Mouse (Mus musculus) gastrocnemius, postnatal 25 days (tissue): Measurements from ENCODE around the gene Hoxb5. TPM values are rescaled to one million over a fixed set of nuclear protein-coding genes. Genes with fewer than 3 reads are reported as not detected.

ENCODE experiments used
- DNase-seq: peaks from one replicate; pipeline ENCODE4 v3.0.0; 2022
- total RNA-seq, 2 experiments: library from RNA; stranded (reverse); gene quantifications; 1 replicate in 1 of 2; 2 replicates in 1 of 2; pipeline ENCODE4 v1.2.3; 2021

Hoxb5 gene
- total RNA-seq, 2 experiments from 2014 or later: 0.38 to 0.64 TPM

DNA sequence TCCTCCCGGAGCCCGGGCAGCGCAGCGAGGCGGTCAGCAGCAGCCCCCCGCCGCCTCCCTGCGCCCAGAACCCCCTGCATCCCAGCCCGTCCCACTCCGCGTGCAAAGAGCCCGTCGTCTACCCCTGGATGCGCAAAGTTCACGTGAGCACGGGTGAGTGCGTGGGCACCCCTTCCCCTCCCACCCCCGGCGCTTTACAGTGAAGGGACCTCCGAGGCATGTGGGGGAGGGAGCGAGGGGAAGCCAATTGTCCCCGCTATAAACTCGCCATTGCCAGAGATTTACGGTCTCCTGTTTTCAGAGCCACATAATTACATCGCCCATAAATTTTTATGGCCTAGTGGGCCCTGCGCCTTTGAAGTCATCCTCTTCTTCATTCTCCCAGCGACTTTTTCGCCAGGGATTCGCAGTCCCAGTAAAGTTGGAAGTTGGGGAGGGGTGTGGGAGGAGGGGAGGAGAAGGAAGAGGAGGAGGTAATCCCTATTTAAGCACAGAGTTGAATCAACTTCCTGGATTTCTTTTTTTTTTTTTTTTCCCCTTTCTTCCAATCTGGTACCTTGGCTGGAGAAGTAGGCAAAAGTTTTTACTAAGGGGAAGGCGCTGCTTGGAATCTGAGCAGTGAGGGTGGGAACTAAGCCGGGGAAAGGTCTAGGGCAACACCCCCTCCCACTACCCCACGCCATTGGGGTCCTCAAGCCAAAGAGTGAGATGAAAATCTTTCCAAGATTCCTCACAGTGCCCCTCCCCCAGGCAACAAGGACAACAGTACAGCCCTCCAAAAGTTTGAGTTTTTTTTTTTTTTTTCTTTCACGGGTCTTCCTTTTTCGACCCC, 16.2 kb downstream of the Hoxb5 start:
- DNase-seq: no peak

GRCm38 (mm10) chr11:96319910-96320309, 16.8 kb downstream of the Hoxb5 start:
- DNase-seq: no peak

- DNase-seq: no peak
These were observed 17.6 kb downstream of the Hoxb5 start for GRCm38 (mm10) chr11:96320688-96321087.

- no peak for DNase-seq
These were observed 18.7 kb downstream of the Hoxb5 start for GRCm38 (mm10) chr11:96321846-96322245.

- DNase-seq: no peak
These were observed 19.6 kb downstream of the Hoxb5 start for GRCm38 (mm10) chr11:96322738-96323137.

DNA sequence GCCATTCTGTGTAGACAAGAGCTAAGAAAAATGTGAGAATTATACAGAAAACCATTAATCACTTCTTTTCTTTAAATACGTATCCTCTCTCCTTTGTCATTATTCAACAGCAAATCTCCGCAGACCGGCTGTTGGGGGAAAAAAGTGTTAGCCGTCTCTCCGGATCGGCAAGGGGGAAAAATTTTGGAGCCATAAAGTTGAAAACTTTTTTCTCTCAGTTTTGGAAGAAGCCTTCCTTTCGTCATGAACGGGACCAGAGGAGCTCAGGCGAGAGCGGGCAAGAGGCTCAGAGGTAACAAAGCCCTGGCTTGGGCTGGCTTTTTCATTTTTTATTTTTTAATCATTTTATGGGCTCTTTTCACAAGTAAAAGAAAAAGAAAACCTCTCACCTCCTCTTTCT, 20.0 kb downstream of the Hoxb5 start, which contains the start of gene Hoxb3:
Gene Hoxb3 (plus strand): TSS at position 173 of the 400 bp plus-strand sequence.
- no peak for DNase-seq

GRCm38 (mm10) chr11:96324125-96324524, 21.0 kb downstream of the Hoxb5 start:
- no peak for DNase-seq

GRCm38 (mm10) chr11:96324965-96325364, 21.8 kb downstream of the Hoxb5 start:
- no peak for DNase-seq

- no peak for DNase-seq
These were observed 22.6 kb downstream of the Hoxb5 start for GRCm38 (mm10) chr11:96325747-96326212.

GRCm38 (mm10) chr11:96326705-96327104, 23.6 kb downstream of the Hoxb5 start:
- no peak for DNase-seq

DNA sequence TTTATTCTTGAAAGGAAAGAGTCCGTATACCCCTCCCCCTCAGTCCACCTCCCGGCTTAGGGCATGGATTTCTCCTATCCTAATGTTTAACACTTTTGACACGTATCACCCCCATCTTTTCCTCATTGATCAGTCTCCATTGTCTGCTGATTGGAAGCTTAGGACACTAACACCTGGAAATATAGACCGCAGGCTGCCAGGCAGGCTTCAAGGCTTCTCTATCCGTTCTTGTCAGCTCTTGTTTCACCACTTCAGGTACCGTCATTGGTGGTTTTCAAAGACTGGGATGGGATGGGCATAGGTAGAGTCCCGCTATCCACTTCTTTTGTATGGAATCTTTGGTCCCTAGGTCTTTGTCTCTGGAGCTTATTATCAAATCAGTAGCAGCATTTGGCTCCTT, 24.0 kb downstream of the Hoxb5 start:
- no peak for DNase-seq

- no peak for DNase-seq
These were observed 24.6 kb downstream of the Hoxb5 start for GRCm38 (mm10) chr11:96327750-96328149.

- DNase-seq: no peak
These were observed 25.5 kb downstream of the Hoxb5 start for GRCm38 (mm10) chr11:96328605-96329004.

DNA sequence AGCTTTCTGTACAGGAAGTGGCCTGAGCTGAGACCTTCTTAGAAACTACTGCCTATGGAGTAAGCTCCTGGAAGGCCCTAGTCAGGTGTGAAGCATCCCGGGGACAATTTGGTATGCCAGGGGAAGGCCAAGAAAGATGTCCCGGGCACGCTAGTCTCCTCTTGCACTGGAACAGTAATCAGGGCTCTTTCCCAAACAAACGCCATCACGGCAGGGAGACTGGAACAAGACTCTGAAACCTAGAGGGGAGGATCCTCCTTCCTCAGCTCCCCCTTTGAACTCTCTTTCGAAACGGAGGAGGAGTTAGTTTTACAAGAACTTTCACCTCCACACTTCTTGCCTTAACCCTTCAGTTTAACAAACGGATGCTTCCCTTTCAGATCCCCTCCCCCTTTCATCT, 29.0 kb downstream of the Hoxb5 start:
- no peak for DNase-seq

DNA sequence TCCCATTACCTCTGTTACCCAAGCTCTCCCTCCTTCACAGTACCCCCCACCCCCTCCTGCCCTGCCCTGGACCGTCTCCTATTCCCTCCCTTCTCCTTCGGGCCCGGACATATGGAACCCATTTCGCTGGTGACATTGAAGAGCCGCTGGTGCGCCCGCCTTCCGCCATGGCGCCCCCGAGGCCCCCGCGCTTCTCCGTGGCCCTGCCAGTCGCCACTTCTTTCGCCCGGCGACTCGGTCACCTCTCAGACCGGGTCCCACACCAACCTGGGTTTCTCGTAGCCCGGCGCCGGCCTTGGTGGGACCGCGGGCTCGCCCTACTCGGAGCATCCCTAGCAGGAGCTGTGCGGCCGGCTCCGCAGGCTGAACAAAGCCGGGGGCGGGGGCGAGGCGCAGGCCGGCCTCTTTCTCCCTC, 29.5 kb downstream of the Hoxb5 start:
- DNase-seq: no peak

- DNase-seq: no peak
These were observed 30.3 kb downstream of the Hoxb5 start for GRCm38 (mm10) chr11:96333241-96334001.

DNA sequence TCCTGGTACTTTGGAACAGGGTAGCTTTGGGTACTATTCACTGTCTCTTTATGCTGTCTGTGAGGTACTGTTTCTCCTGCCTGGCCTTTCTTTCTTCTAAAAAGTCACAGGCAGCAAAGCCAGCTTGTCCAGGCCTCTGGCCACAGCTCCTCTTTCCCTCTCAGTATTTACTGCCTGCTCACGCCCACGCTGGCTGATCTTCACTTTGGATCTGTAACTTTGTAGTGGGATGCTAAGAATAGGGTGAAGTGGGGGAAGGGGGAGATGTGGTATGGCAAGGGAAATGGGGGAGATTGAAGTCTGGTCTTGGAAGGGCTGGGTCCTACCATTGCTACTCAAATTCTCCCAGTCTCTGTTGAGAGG, 30.8 kb downstream of the Hoxb5 start:
- no peak for DNase-seq

- no peak for DNase-seq
These were observed 31.9 kb downstream of the Hoxb5 start for GRCm38 (mm10) chr11:96334998-96335397.

- DNase-seq: no peak
These were observed 33.5 kb downstream of the Hoxb5 start for GRCm38 (mm10) chr11:96336597-96336996.

DNA sequence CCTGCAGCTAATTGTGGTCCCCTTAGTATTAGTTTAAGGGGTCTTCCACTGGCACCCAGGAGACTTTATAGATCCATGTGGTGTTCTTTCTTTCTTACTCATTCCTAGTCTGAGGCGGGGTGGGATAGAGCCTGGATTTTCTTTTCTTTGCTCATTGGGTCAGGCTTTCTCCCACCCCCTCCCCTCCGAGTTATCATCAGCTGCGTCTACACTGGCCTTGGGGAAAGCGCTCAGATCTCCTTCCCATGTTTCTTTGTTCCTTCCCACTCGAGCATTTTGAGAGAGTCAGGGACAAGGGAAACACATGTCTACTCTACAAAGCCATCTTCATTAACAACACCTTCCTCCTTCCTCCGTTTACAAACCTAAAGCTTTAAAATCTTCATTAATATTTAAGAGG, 33.9 kb downstream of the Hoxb5 start:
- DNase-seq: no peak

GRCm38 (mm10) chr11:96338957-96339855, 36.1 kb downstream of the Hoxb5 start:
- no peak for DNase-seq

DNA sequence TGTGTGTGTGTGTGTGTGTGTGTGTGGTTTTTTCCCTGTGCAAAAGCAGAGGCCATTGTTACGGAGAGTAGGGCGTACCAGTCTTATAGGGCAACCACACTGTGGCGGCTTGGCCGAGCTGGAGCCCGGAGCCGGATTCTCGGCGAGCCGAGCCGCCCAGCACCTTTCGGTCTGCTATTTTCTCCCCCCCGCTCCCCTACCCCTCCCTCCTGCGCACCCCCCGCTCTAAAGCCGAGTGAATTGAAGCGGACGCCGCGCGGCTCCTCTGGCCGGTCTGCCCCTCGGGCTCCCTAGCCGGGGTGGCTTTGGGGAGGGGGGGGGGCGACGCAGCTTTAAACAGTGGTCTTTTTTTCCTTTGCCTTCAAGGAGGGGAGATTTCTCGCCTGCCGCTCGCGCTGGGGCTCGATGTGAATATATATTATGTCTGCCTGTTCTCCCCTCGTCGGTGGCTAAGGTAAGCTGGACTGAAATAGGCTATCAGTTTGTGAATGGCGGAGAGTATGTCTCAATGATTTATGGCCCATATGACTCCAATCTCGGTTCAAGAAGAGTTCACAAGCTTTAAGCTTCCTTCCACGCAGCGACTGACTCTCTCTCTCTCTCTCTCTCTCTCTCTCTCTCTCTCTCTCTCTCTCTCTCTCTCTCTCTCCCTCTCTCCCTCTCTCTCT, 37.7 kb downstream of the Hoxb5 start:
- DNase-seq: no peak
